ENCODE assay signal across 14 mouse cellular contexts in genomic region chr6:143690866-143691265, GRCm38 (mm10).
DNase-seq lines count a peak whose midpoint lies in the region; ATAC-seq lines count a peak whose summit lies in the region.
"Had no signal": no experiment of that assay in that cellular context is flagged by ENCODE, and none has a peak within 500 bp of the region (broad histone marks: within the 10 kb centered on the region; RNA-seq: fewer than 3 reads in every experiment).

No protein-coding gene starts in this region.

- no peak overlapping the region for H3K9ac ChIP-seq in embryonic facial prominence, embryonic 15.5 days
- H3K9ac ChIP-seq: midbrain, embryonic 15.5 days; neural tube, embryonic 13.5 days had no signal

- no peaks in the 10 kb centered on the region for H3K27me3 ChIP-seq in embryonic facial prominence, embryonic 15.5 days
- H3K27me3 ChIP-seq: midbrain, embryonic 15.5 days; neural tube, embryonic 13.5 days had no signal

- no peak overlapping the region for H3K27ac ChIP-seq in embryonic facial prominence, embryonic 15.5 days (replicated peaks)
- H3K27ac ChIP-seq: forebrain, embryonic 10.5 days; midbrain, embryonic 15.5 days; neural tube, embryonic 13.5 days had no signal

- H3K4me2 ChIP-seq in embryonic facial prominence, embryonic 15.5 days (replicated peaks) = no peak overlapping the region
- H3K4me2 ChIP-seq: midbrain, embryonic 15.5 days; neural tube, embryonic 13.5 days had no signal

- peak; percentile 82 to 84 for DNase-seq in cerebellum, postnatal 14 days
- no peak for DNase-seq in cerebellum, adult 8-10 months
- DNase-seq in left cerebral cortex, postnatal 4 days = peak; percentile 70
- DNase-seq in left cerebral cortex, adult 11 months (ENCODE audit: low spot score) = no peak
- peak; percentile 76 for DNase-seq in 3T3-L1 (ENCODE audit: low read depth, low spot score)
- no peak for DNase-seq in left cerebral cortex, postnatal 14 days (ENCODE audit: low spot score in 2 of 2)
- DNase-seq: kidney, postnatal 36 days; thymus, postnatal 25 days had no signal

- H3K9me3 ChIP-seq in embryonic facial prominence, embryonic 15.5 days (replicated peaks) = no peaks in the 10 kb centered on the region
- H3K9me3 ChIP-seq: forebrain, embryonic 10.5 days; midbrain, embryonic 15.5 days had no signal

- no peak overlapping the region for H3K4me3 ChIP-seq in embryonic facial prominence, embryonic 15.5 days (replicated peaks)
- H3K4me3 ChIP-seq: forebrain, embryonic 10.5 days; midbrain, embryonic 15.5 days; neural tube, embryonic 13.5 days had no signal

- 0 out of 2 replicates have a peak, but pooled peaks have one; percentile 15 for ATAC-seq in embryonic facial prominence, embryonic 15.5 days (ENCODE audit: insufficient number of reproducible peaks, low FRiP score, low TSS enrichment, low read depth)
- no peak for ATAC-seq in erythroid progenitor cell, adult 5-6 weeks (replicated peaks; ENCODE audit: low FRiP score, poor library complexity, severe bottlenecking)
- ATAC-seq: CD4-positive, CD25-positive, alpha-beta regulatory T cell, adult 4 months; midbrain, embryonic 15.5 days had no signal

- H3K36me3 ChIP-seq in embryonic facial prominence, embryonic 15.5 days = no peaks in the 10 kb centered on the region
- H3K36me3 ChIP-seq: forebrain, embryonic 10.5 days; midbrain, embryonic 15.5 days; neural tube, embryonic 13.5 days had no signal

- 47% methylated on average over 6 of the region's 6 CpGs for WGBS in embryonic facial prominence, embryonic 15.5 days

- H3K4me1 ChIP-seq in embryonic facial prominence, embryonic 15.5 days = 0 out of 2 replicates have a peak, but pooled peaks cover 2% of the 10 kb centered on the region
- H3K4me1 ChIP-seq: forebrain, embryonic 10.5 days; midbrain, embryonic 15.5 days; neural tube, embryonic 13.5 days had no signal

- intact Hi-C loops in left cerebral cortex, postnatal 4 days (cut with DNase I) = no loop called here
- intact Hi-C loops in left cerebral cortex, postnatal 14 days (cut with DNase I) = no loop called here

Comparison
In these comparisons a context has a peak if more than half of its experiments do, and no peak if none do; other contexts are left out.
1. DNase-seq: peak in cerebellum, postnatal 14 days (2 of 2), left cerebral cortex, postnatal 4 days (single experiment) and 3T3-L1 (single experiment); none in cerebellum, adult 8-10 months (single experiment), left cerebral cortex, adult 11 months (single experiment) and left cerebral cortex, postnatal 14 days (0 of 2).